11 mouse cellular contexts compared by ENCODE assay signal in the genomic region with DNA sequence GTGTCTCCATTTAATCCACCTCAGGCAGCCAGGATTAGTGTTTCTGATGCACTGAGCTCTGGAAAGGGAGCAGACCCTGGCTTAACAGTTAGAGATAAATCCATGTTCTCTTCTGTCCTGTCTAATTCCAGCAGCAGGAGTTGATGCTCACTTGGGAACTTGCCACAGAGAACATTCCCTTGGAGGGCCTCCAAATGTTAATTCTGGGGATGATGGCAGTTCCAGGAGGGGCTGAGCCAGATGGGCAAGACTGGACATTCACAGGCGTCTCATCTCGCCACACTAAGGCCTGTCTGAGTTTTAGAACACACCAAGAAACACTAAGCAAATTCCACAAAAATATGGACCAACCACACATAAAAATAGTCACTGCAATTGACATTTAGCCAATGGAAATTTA.
DNase-seq lines count a peak whose midpoint lies in the region; ATAC-seq lines count a peak whose summit lies in the region.
"Had no signal": no experiment of that assay in that cellular context is flagged by ENCODE, and none has a peak within 500 bp of the region (broad histone marks: within the 10 kb centered on the region; RNA-seq: fewer than 3 reads in every experiment).

No protein-coding gene starts in this region.

- no peak overlapping the region for H3K4me3 ChIP-seq in forebrain, embryonic 14.5 days (ENCODE audit: low read depth, low read length)
- H3K4me3 ChIP-seq in forebrain, embryonic 12.5 days (replicated peaks): no peak overlapping the region
- H3K4me3 ChIP-seq in heart, embryonic 15.5 days: no peak overlapping the region
- H3K4me3 ChIP-seq in intestine, embryonic 15.5 days (replicated peaks): no peak overlapping the region
- H3K4me3 ChIP-seq: erythroblast, embryonic 14.5 days; megakaryocyte, embryonic 14.5 days had no signal

- ATAC-seq in forebrain, embryonic 14.5 days: no peak
- ATAC-seq in forebrain, embryonic 12.5 days (ENCODE audit: low FRiP score): no peak
- ATAC-seq in heart, embryonic 15.5 days (replicated peaks; ENCODE audit: insufficient number of reproducible peaks, insufficient read depth, low FRiP score, low read depth): peak; percentile 77
- no peak for ATAC-seq in intestine, embryonic 15.5 days

- H3K4me1 ChIP-seq in forebrain, embryonic 14.5 days (ENCODE audit: control insufficient read depth, insufficient read depth, low read length): no peaks in the 10 kb centered on the region
- H3K4me1 ChIP-seq in forebrain, embryonic 12.5 days: no peaks in the 10 kb centered on the region
- H3K4me1 ChIP-seq in heart, embryonic 15.5 days (replicated peaks): peaks cover 7% of the 10 kb centered on the region
- H3K4me1 ChIP-seq in intestine, embryonic 15.5 days (replicated peaks): no peaks in the 10 kb centered on the region
- H3K4me1 ChIP-seq: megakaryocyte, embryonic 14.5 days had no signal

- H3K27ac ChIP-seq in forebrain, embryonic 14.5 days (ENCODE audit: low read depth, low read length): no peak overlapping the region
- H3K27ac ChIP-seq in forebrain, embryonic 12.5 days: no peak overlapping the region
- H3K27ac ChIP-seq in heart, embryonic 15.5 days: peak overlapping the region; percentile 66
- no peak overlapping the region for H3K27ac ChIP-seq in intestine, embryonic 15.5 days

- H3K9ac ChIP-seq in forebrain, embryonic 14.5 days (ENCODE audit: low read length): no peak overlapping the region
- H3K9ac ChIP-seq in forebrain, embryonic 12.5 days: no peak overlapping the region
- no peak overlapping the region for H3K9ac ChIP-seq in heart, embryonic 15.5 days
- H3K9ac ChIP-seq in intestine, embryonic 15.5 days: no peak overlapping the region

- H3K9me3 ChIP-seq in forebrain, embryonic 14.5 days (replicated peaks; ENCODE audit: control insufficient read depth, low read length): no peaks in the 10 kb centered on the region
- no peaks in the 10 kb centered on the region for H3K9me3 ChIP-seq in forebrain, embryonic 12.5 days
- H3K9me3 ChIP-seq in heart, embryonic 15.5 days (replicated peaks): no peaks in the 10 kb centered on the region; the same call in 1 of the 2 replicates
- H3K9me3 ChIP-seq in intestine, embryonic 15.5 days: no peaks in the 10 kb centered on the region

- no peaks in the 10 kb centered on the region for H3K27me3 ChIP-seq in forebrain, embryonic 14.5 days (replicated peaks; ENCODE audit: control insufficient read depth, insufficient read depth, low read length)
- no peaks in the 10 kb centered on the region for H3K27me3 ChIP-seq in forebrain, embryonic 12.5 days
- no peaks in the 10 kb centered on the region for H3K27me3 ChIP-seq in heart, embryonic 15.5 days
- H3K27me3 ChIP-seq in intestine, embryonic 15.5 days (replicated peaks): no peaks in the 10 kb centered on the region
- H3K27me3 ChIP-seq: megakaryocyte, embryonic 14.5 days had no signal

- peak; percentile 22 for DNase-seq in forebrain, embryonic 14.5 days (ENCODE audit: low spot score)
- DNase-seq in right cerebral cortex, adult 18-20 months: peak; percentile 5
- no peak for DNase-seq in right cerebral cortex, postnatal 14 days
- peak; percentile 23 for DNase-seq in skeletal muscle tissue, adult 2 months (ENCODE audit: low read depth, low spot score)
- DNase-seq in c-Kit-positive CD71-positive TER-119-positive erythroid progenitor cells, embryonic 14.5 days (ENCODE audit: low spot score): no peak
- DNase-seq: kidney, postnatal 14 days had no signal

- H3K36me3 ChIP-seq in forebrain, embryonic 14.5 days (ENCODE audit: control insufficient read depth, insufficient read depth, low read length): no peaks in the 10 kb centered on the region
- H3K36me3 ChIP-seq in forebrain, embryonic 12.5 days (replicated peaks): no peaks in the 10 kb centered on the region
- no peaks in the 10 kb centered on the region for H3K36me3 ChIP-seq in heart, embryonic 15.5 days
- H3K36me3 ChIP-seq in intestine, embryonic 15.5 days: no peaks in the 10 kb centered on the region

- WGBS in forebrain, embryonic 14.5 days: 61% methylated on average over 2 of the region's 2 CpGs
- WGBS in forebrain, embryonic 12.5 days: 93% methylated on average over 2 of the region's 2 CpGs
- 41% methylated on average over 2 of the region's 2 CpGs for WGBS in heart, embryonic 15.5 days
- 58% methylated on average over 2 of the region's 2 CpGs for WGBS in intestine, embryonic 15.5 days

- no peak overlapping the region for H3K4me2 ChIP-seq in forebrain, embryonic 14.5 days (ENCODE audit: low read length)
- no peak overlapping the region for H3K4me2 ChIP-seq in forebrain, embryonic 12.5 days
- no peak overlapping the region for H3K4me2 ChIP-seq in heart, embryonic 15.5 days
- no peak overlapping the region for H3K4me2 ChIP-seq in intestine, embryonic 15.5 days (replicated peaks)

Comparison
In these comparisons a context has a peak if more than half of its experiments do, and no peak if none do; other contexts are left out.
1. DNase-seq: peak in forebrain, embryonic 14.5 days (single experiment), right cerebral cortex, adult 18-20 months (single experiment) and skeletal muscle tissue, adult 2 months (single experiment); none in right cerebral cortex, postnatal 14 days (single experiment) and c-Kit-positive CD71-positive TER-119-positive erythroid progenitor cells, embryonic 14.5 days (single experiment).